Mouse (Mus musculus): ENCODE measurements around the gene Tnpo3. TPM values are rescaled to one million over a fixed set of nuclear protein-coding genes. Genes with fewer than 3 reads are reported as not detected.
A peak's percentile ranks its signal among the peaks of the same experiment; 100 is the strongest.

The Tnpo3 gene
- 10 to 100 TPM; 48.3 to 65.6 (median 61.3) TPM for total RNA-seq (2022)

DNA sequence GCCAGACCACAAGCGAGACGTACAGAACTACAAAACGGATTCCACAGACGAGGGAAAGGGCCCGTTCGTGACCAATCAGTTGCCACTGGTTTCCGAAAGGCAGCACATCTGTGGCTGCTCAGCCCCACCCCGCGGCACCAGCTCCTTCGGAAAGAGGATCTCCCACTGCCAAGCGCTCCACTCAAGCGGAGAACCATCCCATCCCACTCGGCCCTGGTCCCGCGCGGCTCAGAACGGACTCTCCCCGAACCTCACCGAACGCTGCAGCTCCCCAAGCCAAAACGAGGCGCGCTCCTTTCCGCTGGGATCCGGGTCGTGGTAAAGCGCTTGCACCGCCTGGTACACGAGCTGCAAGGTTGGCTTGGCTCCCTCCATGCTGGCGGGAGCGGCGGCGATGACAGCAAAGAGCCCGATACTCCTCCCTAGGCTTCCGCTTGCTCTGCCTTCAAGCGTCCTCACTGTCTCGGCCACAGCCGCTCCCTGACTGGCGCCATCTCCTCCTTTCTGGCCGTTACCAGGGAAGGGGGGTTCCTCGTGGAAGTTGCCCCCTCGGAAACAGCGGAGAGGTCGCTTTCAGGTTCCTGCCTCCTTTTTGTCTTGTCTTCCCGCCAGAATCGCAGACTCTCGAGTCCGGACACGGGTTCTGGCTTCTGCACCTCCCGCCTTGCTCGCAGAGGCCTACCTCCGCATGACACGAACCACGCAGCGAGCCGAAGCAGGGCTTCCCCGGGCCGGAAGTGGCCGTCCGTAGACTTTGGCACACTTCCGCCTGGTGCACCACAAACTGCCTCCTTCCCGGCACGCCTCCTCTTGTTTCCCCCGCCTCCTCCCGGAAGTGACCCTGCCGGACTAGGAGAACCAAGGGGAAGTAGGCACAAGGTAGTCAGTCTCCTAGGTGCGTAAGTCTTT is at the start of gene Tnpo3:
Tnpo3 (minus strand) TSS at position 777 of the 909 bp plus-strand sequence.
- peak; percentile 91 for DNase-seq

DNA sequence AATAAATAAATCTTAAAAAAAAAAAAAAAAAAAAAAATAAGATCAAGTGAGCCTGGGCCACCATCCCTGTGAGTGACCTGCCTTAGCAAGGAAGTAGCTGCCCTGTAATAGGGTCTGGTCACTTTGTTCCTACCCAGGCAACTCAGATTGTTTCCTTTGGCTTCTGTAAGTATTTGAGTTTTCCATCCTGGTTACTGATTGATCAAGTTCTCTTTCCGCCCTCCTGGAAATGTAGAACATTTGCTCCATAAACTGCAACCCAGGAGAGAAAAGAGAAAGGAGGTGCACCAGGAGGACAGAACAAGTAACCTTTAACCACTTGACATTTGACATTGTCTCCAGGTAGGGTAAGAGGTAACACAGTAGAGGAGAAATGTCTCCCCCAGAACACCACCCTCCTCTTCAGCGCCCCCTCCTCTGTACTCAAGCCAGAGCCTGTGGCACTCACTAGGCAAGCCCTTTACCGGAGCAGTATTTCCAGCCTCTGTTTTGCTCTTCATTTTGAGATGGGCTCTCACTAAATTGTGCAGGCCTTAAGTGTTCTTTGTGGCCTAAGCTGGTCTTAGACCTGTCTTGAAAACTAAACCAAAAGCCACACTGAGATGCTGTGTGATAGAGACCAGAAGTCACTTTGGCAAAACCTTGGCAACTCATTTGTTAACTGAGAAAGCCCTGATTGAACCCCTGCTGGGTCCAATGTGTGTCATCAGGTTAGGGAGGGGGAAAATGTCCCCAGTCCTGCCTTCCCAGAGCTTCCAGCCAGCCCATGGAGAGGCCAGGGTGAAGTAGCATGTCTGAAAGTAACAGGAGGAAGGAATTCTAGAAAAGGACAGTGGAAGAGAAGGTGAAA is 49.2 kb upstream of the Tnpo3 start:
- DNase-seq = no peak

DNA sequence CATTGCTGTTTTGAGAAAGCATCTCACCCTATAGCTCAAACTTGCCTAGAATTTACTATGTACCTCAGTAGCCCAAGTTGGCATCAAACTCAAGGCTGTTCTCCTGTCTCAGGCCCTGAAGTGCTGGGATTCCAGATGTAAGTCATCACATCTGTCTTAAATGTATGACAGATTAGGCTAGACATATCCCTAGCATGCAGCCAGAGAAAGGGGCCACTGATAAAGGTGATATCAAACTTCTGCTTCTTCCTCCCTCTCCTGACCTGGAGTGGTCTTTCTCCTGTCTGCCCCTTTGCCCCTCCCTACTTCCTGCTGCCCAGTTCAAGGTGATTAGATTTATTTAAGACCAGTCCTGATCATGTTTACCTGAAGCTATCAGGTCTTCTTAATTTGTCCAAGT is 43.6 kb upstream of the Tnpo3 start:
- DNase-seq = no peak

DNA sequence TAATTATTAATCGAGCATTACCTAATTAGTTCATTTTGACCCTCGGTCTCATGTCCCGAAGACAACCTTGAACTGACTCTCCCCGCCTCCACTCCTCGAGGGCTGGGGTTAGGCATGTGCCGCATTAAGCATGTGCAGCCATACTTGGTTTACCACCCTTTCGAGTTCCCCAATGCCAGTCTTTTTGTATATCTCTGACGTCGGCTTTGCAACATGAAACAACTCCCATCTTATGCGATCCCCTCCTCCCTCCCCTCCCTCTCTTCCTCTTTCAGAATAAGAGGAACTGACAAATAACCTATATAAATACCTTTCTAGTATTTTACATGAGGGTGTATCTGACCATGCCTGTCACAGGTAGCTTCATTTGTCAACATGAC is 40.5 kb upstream of the Tnpo3 start:
- no peak for DNase-seq

DNA sequence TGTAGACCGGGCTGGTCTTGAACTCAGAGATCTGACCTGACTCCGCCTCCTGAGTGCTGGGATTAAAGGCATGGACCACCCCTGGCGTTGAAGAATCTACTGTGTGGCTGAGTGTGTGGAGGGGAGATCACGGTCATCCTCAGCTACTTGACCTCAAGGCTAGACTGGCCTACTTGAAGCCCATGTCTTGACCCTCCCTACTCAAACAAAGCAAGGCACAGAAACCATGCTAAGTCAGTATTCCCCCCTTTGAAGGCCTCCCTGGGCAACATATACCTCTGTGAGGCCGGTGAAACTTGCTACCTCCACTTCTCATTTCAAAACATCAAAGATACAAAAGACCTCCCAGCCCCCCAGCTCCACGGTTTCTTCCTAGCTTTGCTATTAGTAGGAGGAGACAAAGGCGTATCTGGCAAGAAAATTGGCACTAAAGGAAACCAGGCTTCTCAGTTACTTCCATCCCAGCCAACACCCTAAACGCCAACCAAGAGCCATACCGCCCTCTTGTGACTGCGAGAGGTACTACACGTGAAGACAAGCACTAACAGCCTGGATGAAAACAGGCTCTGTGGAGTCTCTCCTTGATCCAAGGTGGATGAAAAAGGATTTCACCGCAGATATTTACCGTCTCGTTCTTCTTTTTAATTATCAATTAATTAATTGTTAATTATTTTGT is 39.9 kb upstream of the Tnpo3 start:
- DNase-seq = peak; percentile 73

DNA sequence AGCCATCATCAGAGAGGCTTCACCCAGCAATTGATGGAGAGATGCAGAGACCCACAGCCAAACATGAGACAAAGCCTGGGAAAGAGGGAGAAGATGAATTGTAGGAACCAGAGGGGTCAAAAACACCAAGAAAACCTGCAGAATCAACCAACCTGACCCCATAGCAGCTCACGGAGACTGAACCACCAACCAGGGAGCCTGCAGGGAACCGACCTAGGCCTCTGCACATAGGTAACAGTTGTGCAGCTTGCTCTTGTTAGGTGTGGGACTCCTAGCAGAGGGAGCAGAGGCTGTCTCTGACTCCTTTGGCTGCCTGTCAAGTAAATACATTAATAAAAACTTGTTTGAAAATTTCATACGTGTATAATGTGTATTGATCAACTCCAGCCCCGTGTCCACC is 32.1 kb upstream of the Tnpo3 start:
- no peak for DNase-seq

DNA sequence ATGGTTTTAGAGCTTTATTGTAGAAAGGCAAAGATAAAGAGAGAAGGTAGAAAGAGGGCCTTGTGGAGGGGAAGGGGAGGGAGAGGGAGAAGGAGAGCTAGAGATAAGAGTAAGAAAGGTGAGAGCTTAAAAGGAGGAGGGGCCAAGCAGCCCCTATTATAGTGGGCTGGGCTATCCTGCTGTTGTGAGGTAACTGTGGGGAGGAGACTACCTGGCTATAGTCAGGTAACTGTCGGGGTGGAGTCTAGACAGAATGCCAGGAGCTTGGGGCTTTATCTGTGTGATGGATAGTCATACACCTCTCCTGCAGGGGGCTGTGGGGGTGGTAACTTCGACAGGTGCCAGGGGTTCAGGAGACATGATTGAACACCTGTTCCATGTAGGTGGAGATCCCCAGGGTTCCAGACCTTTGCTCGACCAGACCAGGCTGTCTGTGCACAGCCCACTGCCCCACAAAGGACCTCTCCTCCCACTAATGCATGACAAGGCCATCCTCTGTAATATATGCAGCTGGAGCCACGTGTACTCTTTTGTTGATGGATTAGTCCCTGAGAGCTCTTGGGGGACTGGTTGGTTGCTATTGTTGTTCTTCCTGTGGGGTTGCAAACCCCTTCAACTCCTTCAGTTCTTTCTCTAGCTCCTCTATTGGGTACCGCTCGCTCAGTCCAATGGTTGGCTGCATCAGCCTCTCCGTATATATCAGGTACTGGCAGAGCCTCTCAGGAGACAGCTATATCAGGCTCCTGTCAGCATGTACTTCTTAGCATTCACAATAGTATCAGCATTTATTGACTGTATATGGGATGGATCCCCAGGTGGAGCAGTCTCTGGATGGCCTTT is 30.1 kb upstream of the Tnpo3 start:
- DNase-seq = no peak

DNA sequence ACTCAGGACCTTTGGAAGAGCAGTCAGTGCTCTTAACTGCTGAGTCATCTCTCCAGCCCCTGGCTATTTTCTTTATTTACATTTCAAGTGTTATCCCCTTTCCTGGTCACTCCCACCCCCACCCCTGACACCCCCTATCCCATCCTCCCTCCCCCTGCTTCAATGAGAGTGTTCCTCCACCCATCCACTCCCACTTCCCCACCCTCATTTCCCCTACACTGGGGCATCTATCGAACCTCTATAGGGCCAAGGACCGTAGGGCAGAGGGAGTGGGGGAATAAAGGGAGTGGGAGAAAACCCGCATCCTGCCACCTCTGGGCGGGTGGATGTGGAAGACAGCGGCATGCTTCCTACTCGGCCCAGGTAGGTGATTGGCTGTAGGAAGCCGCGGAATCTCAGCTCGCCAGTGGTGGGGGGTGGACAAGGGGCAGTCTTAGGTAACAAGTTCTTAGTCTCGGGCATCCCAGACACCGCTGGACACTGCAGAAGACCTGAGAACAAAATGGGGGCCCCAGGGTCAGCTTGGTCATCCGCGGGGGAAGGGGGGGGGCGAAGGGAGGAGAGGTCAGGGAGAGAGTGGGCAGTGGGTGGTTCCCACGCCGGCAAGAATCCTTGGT is 29.3 kb upstream of the Tnpo3 start:
- no peak for DNase-seq

DNA sequence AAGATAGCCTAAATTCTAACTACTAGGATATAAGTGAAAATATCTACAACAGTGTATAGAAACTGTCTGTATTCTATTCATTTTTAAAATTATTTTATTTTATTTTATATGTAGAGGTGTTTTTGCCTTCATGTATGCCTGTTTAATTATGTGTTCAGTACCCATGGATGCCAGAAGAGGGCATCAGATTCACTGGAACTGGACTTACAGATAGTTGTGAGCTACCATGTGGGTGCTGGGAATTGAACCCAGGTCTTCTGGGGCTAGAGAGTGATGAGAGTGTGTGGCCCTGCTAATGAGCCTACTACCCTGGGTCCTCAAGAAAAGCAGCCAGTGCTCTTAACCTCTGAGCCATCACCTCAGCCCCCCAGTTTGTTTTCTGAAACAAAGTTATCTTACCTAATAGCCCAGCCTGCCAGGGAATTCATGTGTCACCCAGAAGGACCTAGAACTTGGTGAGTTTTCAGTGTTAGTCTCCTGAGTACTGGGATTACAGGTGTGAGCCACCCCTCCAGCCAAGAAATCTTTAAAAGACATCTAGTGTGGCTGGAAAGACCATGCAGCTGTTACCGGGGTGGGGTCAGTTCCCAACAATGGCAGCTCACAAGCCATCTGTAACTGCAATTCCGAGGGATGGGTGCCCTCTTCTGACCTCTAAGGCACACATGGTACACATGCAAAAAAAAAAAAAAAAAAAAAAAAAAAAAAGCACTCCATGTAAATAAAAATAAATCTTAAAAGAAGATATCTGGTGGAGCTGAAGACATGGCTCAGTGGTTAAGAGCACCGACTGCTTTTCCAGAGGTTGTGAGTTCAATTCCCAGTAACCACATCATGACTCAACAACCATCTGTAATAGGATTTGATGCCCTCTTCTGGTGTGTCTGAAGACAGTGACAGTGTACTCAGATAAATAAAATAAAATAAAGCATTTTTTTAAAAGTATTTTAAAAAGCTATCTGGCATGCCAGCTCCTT is 28.0 kb upstream of the Tnpo3 start:
- DNase-seq = no peak

DNA sequence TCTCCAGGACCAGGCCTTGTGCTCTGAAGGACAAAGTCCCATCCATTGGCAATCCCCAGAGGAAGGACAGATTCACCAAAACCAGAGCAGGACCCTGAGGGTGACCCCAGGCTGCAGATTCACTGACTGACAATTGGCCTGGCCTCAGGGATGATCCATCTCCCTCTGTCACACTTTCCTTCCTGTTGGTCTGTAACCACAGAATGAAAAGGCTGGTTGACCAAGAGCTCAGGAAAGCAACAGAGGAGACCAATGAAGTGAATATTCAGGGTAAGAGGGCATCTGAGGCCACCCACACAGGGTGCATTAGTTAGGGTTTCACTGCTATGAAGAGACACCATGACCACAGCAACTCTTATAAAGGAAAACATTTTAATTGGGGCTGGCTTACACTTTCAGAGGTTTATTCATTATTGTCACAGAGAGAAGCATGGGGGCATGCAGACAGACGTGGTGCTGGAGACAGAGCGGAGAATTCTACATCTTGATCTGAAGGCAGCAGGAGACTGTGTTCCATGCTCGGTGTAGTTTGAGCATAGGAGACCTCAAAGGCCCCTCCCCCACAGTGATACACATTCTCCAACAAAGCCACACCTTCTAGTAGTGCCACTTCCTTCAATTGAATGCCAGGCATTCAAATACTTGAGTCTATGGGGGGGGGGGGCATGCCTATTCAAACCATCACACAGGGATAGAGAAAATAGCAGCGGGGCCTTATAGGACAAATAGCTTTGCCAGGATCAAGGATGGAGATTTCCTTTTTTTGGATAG is 26.8 kb upstream of the Tnpo3 start:
- no peak for DNase-seq

DNA sequence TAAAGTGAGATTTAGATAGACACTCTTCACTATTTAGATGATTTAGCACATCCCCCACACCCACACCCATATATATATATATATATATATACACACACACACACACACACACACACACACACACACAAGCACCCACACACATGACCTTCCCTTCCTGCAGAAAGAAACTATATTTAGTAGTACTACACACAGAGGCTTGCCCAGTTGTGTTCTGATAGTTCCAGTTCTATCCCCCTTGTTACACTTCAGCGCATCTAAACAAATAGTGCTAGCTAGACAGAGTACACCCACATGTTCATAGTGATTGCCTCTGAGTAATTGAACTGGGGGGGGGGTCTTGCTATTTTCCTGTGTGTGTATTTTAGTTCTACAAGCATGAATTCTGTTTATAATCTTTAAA is 24.9 kb upstream of the Tnpo3 start:
- DNase-seq = no peak

DNA sequence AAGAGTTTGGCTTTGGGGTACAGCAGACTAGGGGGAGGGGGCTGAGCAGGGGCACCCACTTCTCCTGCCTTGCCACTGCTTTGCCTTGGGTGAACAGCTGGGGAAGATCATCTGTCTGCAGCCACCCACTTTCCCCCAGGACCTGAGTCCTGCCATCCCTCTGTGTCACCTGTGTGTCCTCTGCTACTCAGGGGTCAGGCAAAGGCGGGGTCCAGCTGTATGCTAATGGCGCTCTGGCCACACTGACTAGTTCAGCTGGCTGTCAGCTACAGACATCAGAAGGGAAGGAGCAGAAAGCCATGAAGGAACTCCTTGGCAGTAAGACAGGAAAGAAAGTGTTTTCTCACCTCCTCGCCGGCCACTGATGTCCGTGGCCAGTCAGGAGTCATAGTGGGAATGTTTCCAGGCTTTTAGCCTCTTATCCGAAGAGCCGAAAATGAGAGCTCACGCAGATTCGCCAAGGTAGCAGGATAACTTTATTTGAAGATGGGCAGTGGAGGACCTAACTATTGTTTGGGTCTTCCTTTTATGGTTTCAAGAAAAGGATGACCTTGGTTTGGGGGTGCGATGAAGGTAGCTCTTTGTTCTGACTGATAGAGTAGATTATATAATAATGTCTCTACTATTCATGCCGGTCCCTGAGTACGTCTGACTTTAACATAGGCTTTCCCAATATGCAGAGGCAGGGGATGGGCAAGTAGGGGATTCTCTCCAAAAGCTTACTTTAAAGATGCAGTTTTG is 23.0 kb upstream of the Tnpo3 start:
- no peak for DNase-seq

DNA sequence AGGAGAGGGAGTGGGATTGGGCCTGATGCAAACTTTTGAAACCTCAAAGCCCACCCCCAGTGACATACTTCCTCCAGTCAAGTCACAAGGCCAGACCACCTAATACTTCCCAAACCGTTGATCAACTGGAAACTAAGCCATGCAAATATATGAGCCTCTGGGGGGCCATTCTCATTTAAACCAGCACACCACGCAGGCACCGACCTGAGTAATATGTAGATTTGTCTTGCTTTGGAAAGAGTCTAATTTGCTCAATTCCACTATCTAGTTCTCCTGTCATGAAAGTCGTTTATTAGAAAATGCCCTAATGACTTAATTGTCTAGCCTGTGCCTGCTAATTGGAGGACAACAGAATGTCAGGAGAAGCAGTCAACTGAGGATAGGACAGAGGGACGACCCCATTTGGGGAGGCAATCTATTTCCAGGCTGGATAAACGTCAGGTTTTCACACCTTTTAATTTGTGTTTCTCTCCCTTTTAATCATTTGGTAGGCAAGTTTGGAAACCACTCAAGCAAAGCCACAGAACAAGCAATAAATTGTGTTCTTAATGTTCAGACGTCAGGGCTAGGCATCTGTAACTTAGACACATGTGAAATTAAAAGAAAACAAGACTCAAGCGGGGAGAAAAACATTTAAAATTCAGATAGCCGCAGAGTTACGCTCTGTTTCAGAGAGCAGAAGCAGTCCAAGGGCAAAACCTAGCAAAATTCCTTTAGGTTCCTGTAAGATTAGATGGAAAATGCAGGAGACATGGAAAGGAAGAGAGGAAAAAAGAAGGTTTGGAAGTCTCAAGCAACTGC is 22.3 kb upstream of the Tnpo3 start:
- no peak for DNase-seq

DNA sequence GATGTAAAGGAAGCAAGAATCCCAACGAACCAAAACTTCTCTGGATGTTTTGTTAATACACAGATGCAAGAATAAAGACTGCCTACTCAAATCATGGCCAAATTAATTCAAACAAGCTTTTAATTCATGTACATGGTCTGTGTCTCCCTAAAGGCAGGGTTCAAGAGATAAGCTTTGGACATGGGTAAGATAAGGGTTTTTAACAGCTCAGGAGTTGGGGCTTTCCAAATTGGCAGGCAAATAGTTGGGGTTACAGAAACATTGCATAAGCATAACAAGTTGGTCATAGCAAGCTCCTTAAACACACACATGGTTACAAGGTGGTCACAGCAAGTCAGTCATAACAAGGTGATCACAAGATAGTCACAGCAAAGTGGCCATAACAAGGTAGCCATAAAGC is 20.5 kb upstream of the Tnpo3 start:
- no peak for DNase-seq

DNA sequence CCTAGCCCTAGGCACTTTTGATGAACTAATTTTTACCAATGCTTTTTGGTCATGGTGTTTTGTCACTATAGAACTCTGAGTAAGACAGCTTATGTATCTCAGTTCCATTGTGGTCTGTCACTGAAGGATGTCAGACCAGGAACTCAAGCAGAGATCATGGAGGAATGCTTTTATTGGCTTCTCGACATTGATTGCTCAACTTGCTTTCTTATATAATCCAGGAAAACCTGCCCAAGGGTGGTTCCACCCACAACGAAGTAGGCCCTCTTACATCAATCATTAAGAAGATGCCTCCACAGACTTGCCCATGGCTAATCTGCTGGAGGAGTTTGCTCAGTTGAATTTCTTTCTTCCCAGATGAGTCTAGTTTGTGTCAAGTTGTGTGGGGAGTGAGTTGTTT is 18.1 kb upstream of the Tnpo3 start:
- no peak for DNase-seq

DNA sequence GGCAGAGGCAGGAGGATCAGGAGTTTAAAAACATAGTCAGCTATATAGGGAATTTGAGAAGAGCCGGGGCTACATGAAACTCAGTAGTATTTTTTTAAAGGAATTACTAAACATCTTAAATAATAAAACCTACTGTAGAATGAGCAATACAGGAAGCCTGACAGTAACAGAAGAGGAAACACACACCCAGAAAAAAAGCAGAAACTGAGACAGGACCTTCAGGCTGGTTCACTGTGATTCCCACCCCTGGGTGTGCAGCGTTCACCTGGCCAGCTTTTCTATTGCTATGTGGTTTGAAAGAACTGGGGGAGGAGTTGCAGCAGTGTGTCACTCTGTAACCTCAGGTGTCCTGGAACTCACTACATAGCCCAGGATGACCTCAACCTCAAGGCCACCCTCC is 14.2 kb upstream of the Tnpo3 start:
- no peak for DNase-seq

DNA sequence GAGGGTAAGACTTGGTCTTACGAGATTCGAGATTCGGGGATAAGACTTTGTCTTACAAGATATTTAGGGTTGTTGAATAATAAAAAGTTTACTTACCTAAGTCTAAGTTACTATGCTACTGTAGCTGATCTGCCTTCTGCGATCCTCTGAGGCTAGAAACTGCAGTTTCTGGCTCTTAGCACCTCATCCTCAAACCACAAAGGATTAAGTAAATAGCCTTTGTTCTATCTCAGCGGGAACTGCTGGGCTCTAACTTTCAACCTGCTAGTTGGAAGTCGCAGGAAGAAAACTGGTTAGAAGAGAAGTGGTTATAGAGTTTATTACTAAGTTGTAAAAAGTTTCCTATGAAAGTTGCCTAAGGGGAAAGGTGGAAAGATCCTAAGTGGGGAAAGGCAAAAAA is 12.6 kb upstream of the Tnpo3 start:
- no peak for DNase-seq

Measured in adrenal gland, adult 8-10 months (tissue).